Mouse (Mus musculus) spleen, adult 2 months (tissue): ENCODE measurements around the gene Pknox2.

ENCODE experiments used
- CTCF ChIP-seq: fragments of 200-500 bp; IDR thresholded peaks from 2 replicates; pipeline ENCODE4 v1.5.1; 2011; ENCODE audit warnings: mild to moderate bottlenecking, inconsistent platforms; ENCODE audit not compliant: insufficient read depth, insufficient read length, insufficient replicate concordance; ENCODE audit errors: extremely low read depth
- POLR2A ChIP-seq: fragments of 200-500 bp; IDR thresholded peaks from 2 replicates; pipeline ENCODE4 v1.6.1; 2011; ENCODE audit warnings: low read depth, low read length, inconsistent platforms

DNA sequence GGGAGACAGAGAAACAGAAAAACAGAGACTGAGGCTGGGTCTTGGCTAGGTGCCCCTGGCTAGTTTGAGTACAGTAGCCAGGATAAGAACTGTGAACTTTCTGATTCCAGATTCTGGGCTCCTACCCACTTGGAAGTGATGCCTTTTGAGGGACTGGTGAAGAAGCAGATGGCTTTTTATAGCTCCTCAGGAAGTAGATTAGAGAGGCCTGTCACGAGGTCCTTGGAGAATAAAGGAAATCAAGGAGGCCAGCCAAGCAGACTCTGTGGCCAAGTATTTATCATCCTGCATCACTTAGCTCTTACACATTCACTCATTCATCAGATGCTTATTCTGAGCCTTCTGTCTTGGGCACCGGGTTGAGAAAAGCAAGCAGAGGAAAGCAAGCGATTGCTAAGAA is 28.8 kb upstream of the Pknox2 start:
- TF ChIP-seq CTCF: no peak
- no peak for TF ChIP-seq POLR2A
